Mouse (Mus musculus): ENCODE measurements around the gene Tacc2.

The Tacc2 gene

DNA sequence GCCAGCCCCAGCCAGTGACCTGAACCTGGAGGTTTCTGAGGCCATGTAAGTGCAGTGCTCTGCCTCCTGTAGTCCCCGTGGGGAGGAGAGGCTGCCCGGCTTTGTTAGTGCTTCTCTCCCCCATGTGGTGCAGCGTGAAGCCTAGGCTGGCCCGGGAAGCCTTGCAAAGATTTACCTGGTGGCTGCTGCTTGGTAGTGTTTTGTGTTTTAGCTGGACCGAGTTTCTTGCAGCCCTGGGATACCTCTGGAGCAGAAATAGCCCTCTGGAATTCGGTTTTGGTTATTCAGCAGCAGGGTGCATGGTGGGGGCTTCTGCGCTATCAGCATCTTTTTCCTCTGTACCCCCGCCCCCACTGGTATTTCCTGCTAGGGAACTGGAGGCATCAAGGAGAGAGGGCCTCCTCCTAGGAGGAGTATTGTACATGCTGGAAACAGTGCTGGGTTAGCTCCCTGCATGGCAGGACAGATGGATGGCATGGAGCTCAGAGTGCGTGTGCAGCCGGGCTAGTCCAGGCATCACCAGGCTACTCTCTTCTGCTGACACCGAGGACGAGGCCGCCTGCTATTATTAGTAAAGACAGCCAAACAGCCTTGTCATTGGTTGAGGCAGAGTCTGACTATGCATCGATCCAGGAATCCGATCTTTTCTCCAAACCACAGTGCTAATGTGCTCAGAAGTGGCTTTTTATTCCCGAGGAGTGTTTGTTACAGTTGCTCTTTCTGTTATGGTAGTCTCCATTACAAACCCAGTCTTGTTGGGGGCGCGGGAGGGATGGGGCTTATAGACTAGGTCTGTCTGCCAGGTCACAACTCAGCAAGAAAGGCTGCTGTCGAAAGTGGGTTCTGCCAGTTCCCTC lies 115.9 kb downstream of the Tacc2 start:
- peak; percentile 72 to 74 for DNase-seq

DNA sequence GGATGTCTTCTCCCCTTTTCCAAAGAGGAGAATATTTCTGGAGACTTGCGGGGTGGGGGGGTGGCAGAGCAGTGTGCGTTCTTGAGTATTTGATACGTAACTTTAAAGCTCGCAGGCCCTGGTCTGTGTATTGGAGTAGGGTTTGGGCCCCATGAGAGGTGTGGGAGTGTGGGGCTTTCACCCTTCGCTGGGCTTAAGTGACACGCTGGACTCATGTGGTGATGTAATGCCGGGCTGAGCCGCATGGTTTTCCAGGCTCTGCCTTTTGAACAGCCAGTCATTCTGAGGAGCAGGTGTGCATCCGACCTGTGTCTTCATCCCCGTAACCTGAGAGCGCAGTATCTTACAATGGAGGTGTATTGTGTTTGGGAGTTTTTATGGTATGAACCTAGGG lies 116.6 kb downstream of the Tacc2 start:
- DNase-seq = peak; percentile 74 to 77

DNA sequence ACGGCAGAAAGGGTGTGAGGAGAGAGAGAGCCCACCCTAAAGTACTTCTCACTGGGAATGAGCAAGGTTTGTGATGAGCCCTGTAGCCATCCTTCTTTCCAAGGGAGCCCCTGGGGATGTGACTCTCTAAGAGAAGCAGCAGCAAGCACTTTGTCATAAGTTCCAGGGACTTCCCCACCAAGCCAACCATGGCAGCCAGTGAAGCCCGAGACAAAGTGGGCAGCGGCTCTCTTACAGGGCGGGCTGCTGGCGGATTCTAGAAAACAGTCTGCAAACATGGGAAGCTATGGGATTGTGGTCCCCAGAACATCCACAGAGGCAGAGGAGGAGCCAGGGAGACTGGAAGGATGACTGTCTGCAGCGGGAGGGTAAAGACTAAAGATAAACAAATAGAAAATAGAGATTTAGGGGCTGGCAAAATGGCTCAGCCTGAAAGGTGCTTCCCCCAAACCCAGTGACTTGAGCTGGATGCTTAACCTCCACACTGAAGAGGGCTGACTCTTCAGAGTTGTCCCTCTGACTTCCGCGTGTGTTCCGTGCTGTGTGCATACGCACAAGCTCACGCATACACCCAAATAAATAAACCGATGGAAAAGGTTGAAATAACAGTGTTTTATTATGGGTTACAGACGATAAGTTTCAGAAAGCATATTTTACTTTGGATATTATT lies 118.6 kb downstream of the Tacc2 start:
- no peak for DNase-seq

DNA sequence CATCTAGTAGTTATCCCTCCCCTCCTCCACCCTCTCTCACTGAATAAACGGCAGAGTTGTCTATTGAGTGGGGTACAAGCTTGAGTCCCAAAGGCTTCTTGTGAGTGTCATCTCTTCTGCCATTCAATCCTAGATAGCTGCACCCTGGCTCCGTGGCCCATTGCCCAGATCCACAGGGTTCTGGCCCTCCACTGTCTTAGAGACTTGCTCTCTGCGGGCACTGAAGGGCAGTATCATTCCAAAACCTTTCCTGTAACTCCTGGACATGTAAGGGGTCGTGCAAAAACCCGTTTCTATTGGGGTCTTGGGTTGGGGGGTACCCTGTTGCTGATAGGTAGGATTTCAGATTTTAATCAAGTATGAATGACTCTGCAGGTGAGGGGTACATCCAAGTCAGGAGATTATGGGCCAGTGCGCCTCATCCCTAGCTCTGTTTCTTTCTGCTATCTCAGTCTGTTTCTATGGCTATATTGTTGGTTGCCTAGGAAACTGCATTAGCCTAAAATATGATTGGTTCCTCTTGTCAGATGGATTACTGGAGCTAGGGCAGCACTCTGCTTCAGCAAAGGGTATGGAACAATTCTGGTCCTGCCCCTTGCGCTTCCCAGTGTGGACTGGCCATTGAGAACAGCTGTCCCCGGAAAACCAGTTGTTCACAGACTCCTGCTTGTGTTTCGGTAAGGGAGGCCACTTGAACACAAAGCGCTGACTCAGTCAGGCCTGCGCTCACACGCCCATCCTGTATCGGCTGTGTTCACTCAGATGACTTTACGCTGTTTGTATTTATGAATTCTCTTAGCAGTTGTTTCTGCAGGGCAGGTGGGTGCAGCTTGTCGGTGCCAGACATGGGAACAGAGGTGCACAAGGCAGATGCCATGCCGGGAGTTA lies 119.4 kb downstream of the Tacc2 start:
- peak; percentile 71 to 85 for DNase-seq

DNA sequence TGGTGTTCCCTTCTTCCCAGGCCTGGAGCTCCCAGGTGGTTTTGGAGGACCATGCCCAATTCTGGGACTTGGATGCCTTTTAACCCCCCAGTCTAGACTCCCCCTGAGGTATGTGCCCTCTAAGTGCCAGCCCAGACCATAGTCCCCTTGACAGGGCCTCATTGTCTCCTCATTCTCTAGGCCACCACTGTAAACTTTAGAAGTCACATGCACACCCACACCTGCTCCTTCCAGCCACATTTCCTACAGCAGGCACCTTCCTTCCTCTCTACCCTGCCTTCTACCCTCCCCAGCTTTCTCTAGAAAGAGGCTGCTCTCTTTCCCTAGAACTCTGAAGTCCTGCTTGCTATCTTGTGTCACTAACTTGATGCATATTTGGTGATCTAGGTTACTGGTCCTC lies 121.2 kb downstream of the Tacc2 start:
- DNase-seq = no peak

DNA sequence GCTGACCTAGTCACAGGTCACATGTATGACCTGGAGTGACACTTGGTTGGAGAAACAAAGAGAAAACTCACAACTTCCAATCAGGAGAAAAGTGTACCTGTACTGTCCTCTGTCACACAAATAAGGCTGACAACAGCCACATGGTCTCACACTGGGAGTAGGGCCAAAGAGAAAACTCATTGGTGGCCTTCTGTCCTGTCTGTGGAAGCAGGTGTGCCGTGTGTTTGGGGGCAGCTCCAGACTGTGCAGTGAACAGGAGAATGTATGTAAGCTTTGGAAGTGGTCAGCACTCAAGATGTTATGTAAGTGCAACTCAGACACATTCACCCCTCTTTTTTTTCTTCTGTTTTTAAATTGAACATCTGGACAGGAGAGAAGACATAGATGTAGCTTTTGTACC lies 124.1 kb downstream of the Tacc2 start:
- DNase-seq = no peak

DNA sequence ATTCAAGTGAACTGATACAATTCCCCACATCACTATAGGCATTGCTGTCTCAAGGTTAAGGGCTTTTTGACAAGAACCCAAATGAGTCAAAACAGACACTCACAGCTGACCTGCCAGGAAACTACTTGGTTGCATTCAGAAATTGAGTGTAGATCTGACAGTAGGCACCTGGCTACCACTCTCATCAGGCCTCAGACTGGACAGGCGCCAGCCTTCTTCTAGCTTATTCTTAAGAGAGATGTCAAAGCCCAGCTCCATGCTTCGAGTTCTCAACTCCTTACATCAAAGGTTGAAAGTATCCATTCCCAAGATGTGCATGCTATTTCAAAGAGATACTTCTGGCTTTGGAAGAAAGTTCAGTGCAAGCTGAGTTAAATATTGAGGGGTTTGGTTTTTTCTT lies 128.0 kb downstream of the Tacc2 start:
- peak; percentile 57 to 65 for DNase-seq

DNA sequence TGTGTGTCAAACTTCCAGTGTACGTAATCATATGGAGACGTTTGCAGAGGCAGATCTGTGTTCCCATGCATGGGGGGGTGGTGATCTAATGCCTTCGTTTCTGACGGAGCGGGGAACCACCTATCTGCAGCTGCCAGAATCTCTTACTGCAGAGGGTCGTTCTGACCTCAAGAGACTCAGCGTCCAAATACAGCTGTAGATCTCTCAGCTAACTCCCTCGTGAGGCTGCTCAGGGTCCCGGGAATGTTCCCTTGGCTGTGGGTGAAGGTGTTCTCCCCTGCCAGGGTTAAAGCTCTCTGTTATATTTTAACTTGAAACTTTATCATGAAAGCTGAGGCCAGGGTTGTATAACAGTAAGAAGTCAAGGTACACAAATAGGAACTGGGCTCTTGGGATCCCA lies 131.7 kb downstream of the Tacc2 start:
- no peak for DNase-seq

DNA sequence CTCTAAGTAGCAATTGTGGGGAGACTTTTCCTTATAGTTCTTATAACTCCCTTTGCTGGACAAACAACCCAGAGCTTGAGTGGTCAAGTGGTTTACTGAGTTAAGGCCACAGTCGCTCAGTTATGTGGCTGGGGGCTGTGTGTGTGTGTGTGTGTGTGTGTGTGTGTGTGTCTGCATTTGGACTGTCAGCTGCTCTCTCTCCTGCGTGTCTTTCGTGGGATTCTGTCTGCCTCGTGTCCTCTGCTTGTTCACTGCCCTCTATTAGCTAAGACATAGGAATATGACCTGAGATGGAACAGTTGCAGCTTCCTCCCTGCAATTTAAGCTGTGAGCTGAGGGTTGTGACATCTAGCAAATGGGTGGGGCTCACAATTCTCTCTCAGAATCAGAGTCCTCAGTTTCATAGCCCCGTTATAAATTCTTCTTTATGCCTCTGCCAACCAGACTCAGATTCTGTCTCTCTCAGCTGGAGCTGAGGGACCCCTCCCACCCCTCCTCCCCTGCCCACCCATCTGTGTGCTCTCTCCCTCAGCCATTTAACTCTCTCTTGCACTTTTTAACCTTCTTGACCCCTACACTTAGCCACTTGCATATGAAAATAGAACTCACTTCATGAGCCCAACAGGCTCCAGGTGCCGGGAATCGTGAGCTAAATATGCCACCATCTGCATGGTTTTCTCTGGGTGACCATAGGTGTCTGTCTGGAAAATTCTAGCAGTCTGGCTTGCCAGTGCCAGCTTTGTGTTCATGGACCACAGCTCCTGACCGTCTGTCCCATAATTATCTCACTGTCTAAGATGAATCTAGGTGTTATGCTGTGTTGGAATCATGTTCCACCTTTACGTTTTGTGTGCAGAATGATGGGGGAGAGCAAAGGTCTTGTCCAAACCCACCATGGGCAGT lies 132.4 kb downstream of the Tacc2 start:
- DNase-seq = peak; percentile 67 to 71

DNA sequence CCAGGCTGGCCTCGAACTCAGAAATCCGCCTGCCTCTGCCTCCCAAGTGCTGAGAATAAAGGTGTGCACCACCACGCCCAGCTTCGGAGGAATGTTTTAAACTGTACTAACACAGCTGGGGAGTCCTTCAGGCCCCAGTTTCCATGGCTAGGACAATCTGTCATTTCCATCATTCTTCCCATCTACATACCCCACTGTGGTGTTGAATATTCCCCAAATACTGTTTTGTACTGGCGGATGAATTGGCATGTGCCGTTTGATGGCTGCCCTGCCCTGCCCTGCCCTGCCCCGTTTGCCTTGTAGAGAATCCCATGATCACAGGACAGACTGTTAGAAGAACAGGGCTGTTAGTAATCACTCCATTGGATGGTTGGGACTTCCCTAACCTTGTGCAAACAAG lies 134.6 kb downstream of the Tacc2 start:
- no peak for DNase-seq

DNA sequence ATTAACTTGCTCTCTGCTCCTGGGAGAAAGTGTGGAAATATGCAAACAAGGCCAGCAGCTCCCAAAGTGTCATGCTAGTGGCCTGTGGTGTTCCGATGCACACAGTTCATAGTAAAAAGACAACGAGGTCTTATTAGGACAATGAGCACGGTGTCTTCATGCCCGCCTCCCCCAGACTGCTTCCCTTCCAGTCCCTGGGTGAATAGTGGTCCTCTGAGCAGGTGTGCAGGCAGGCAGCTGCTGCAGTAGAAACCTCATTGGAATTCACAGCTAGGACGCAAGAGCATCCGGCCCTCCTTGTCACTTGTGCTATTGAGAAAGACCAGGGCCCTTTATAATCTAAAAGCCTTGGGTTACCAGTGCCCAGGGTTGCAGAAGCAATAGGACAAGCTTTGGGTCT lies 136.1 kb downstream of the Tacc2 start:
- DNase-seq = no peak

DNA sequence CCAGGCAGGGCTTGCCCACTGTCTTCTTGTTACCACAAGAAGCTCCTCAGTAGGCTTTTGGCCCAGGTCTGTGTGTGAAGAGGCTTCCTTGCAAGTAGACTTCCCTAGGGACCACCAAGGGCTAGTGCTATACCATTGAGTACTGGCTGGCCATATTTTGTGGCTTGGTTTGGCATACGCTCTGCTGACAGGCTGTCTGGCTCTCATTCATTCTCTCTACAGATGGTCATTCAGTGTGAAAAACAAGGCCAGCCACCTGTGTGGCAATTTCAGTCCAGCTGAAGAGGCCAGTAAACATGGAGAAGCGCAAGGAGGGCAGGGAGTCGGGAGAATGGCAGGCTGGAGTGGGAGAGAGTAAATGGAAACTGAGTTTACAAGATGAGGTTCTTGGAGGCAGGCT lies 138.2 kb downstream of the Tacc2 start:
- DNase-seq = peak; percentile 87 to 89

DNA sequence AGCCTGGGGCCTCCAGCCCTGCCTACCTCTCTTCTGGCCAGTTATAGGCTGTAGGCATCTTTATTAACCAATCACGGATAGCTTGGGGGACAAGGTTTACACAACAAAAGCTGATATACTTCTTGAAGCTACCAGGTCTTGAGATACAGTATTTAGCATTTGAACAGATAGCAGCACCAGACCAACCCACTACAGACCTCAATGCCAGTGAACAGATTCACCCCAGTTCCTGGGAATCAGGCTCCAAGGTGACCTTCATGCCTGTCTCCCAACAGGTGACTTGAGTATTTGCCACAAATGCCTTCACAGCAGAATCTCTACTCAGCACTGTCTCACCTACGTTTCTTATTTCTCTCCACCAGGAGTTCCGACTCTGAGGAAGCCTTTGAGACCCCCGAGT lies 139.1 kb downstream of the Tacc2 start:
- DNase-seq = no peak

DNA sequence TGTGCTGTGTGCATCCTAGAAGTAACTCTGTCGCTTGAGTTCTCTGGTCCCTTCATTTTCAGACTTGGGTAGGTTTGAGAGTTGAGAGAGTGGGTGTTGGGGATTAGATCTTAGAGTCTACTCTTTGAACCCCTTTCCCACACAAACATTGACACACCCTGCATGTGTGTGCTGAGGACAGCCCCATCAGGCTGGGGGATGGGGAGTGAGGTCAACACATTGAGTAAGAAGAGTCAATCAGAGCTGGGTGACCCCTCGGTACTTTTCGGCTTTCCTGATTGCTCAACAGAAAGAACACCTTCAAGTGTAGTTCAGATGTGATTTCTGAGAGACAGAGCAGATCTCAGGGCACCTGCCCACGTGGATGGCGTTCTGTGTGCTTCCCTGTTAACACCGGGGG lies 139.8 kb downstream of the Tacc2 start:
- no peak for DNase-seq

DNA sequence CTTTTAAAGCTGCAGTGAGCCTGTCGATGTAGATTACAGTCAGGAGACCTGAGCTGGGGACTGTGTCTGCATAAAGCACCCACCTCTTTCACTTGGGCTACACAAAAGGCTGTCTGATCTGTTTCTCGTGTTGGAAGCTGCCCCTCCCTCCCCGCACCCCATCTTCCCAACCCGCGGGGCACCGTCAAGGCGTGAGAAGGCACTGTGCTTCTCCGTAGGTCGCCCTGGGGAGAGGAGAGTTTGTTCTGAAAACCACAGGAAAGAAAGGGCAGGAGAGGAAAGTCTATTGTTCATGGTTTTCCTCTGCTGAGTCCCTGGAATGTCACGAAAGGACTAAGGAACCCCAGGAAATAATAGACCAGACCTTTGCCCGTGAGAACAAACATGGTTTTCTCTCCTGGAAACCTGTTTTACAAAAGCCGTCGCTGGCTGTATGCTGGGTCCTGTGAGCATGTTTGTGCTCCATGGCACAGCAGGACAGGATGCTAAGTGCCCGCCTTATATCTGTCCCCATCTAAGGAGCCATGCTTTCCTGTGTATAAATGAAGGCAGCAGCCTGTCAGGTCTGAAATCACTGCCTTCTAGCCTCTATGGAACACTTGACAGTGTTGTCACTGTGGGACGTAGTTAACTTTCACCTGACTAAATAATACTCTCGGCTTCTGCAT lies 142.8 kb downstream of the Tacc2 start:
- DNase-seq = no peak

DNA sequence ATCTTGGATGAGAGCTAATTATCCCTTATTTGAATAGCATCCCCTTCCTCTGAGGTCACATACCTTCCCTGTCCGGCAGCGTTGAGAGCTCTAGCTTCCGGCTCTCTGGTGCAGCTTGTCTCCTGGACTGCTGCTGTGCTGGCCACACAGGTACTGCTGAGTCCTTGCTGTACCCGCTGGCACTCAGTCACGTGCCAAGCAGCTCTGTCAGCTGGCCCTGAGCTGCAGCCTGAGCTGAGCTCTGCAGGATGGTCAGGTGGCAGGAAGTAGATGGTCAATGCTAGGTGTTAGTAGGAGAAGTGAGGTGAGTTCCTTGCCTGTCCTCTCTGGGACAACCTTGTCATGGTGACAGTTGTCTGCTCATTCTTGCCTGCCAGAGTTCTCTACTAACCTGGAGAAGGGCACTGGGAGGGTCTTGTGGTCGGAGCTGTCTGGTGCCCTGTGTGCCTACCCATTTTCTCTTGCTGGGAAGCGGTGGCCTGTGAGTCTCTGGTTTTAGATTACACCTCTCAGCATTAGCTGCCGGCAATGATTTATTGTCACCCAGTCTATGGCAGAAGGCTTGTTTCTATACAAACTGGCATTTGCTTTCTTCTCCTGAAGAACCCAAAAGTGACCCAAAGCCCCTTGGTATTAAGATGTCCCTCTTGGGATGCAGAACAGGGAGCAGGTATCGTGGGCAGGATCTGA lies 143.6 kb downstream of the Tacc2 start:
- peak; percentile 48 to 55 for DNase-seq

DNA sequence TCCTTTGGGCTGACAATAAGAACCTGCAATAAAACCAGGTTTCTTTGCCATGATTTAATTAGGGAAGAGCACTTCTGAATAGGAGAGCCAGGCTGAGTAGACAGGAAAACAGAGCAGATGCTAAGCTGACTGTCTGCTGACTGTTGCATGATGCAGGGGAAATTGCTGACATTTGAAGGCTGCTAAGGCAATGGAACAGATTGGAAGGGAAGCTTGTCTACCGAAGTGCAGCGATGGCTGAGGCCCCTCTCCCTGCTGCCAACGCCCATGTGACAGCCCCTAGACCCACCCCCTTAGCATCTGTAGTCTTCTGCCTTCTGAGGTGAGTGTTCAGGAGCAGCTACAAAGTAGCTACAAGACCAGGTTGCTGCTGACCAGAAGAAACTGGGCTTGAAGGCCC lies 148.9 kb downstream of the Tacc2 start:
- DNase-seq = no peak

DNA sequence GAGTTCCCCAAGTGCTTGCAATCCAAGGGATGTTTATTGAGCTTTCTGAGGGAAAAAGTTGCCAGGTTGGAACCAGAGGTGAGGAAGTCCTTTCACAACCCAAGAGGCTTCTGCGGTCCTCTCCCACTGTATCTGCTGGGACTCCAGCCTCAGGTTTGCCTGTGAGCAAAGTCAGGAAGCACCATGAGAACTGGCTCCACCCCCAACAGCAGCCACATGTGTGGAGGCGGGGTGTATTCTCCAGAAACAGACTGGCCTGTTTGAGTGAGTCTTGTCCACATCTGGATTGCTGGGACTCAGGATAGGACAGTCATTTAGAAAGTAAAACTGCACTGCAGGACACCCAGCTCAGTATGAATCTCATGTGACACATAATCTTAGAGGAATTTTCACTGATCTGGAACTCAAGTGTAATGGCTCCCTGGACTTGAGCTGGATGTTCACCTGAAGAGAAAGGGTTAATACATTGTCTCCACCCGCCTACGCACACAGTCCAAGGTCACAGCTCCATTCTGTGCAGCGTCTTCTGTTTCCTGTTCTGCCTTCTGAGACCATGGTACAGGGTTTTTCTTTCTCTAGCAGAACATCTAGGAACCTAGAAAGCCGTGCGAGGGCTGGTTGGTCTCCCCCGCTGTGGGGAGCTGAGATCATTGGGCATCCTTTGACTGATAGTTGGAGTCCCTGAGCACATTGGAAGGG lies 149.6 kb downstream of the Tacc2 start:
- no peak for DNase-seq

DNA sequence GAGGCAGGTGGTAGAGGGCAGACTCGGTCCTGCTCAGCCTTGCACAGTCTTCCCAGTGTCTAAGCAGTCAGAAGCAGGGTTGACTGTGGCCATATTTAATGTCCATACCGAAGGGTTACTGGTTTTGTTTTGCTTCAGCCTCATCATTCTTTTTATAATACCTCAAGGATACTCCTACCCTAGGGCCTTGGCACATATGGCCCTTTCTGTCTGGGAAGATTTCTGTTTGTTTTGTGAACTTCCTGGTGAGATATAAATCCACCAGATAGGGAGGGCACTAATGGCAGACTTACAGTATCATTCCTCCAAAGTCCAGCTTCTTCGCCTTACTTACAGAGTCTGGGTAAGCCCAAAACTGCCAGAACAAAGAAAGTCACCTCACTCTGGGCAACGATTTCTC lies 150.3 kb downstream of the Tacc2 start:
- no peak for DNase-seq

DNA sequence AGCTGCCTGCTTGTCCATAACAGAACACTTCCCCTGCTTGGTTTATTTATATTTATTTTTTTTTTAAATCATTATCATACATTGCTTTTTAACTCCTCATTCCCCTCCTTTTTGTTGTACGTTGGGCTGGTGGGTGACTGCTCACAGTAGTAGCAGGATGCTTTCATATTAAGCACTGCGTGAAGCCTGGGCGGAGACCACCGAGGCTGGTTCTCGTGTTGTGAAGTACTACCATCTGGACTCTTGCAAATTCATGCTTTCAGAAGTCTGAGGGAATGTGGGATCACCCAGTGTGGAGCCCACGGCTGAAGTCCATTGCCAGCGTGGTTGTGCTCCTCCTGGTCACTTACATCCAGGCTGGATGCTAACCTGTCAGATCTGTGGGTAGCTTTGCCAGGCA lies 154.6 kb downstream of the Tacc2 start:
- peak in 1 of 2 experiments; percentile 33 for DNase-seq
